Mouse (Mus musculus) macrophage (primary cell): Measurements from ENCODE around the gene Nip7. TPM values are rescaled to one million over a fixed set of nuclear protein-coding genes. Genes with fewer than 3 reads are reported as not detected.
"Not testable (repeated sequence)": the region's sequence is repeated elsewhere in the genome, so short reads cannot be mapped to it uniquely, and the experiment has no call there.

Experiments
- H3K27ac ChIP-seq: fragments of 350-480 bp; formaldehyde crosslinking; 2 replicates; pipeline ENCODE4 v1.9.0; 2021
- H3K36me3 ChIP-seq: fragments of 350-480 bp; formaldehyde crosslinking; 2 replicates; pipeline ENCODE4 v1.9.0; 2021; ENCODE audit errors: inconsistent target
- H3K4me3 ChIP-seq: fragments of 350-480 bp; formaldehyde crosslinking; 2 replicates; pipeline ENCODE4 v1.9.0; 2021; ENCODE audit errors: inconsistent target
- H3K79me2 ChIP-seq: fragments of 350-480 bp; formaldehyde crosslinking; 2 replicates; pipeline ENCODE4 v1.9.0; 2021; ENCODE audit errors: inconsistent target
- WGBS: methylation state at CpG from one replicate; pipeline ENCODE4 v1.1.7; 2026; ENCODE audit warnings: inconsistent platforms; ENCODE audit not compliant: missing documents; 5-methylcytosine and 5-hydroxymethylcytosine counted together
- polyA plus RNA-seq: library from polyadenylated mRNA; stranded (reverse); fragments of 250-400 nt; gene quantifications from 3 replicates; pipeline ENCODE4 v1.2.4, GENCODE M21; 2018; ENCODE audit warnings: inconsistent platforms
- total RNA-seq, 78 experiments: library from RNA; depleted of rRNA; stranded (reverse); fragments of 250-400 nt; gene quantifications; 1 replicate in 9 of 78; 2 replicates in 24 of 78; 3 replicates in 43 of 78; 4 replicates in 2 of 78; pipeline ENCODE4 v1.2.4; 2018; ENCODE audit warnings: inconsistent platforms in 56 of 78

The Nip7 gene
- 10 to 100 TPM in 21 of 26 experiments, 1 to 10 TPM in 5; 3.4 to 28.9 (median 14.3) TPM for total RNA-seq (2018; cell fraction: chromatin; rRNA removed)
- 10 to 100 TPM; 13.6 to 25.8 (median 18.4) TPM for total RNA-seq (2018; cell fraction: cytosol; rRNA removed)
- 10 to 100 TPM in 21 of 26 experiments, 1 to 10 TPM in 5; 4.0 to 25.9 (median 13.9) TPM for total RNA-seq (2018; cell fraction: nucleus; rRNA removed)
- polyA plus RNA-seq, result 17.4 to 38.4 TPM (median 26.7 TPM) in 3 replicates

GRCm38 (mm10) chr8:107056076-107056972 is at the start of gene Nip7, which contains the start of gene Cog8:
Gene Nip7 (plus strand): TSS chr8:107056877.
Gene Cog8 (minus strand): TSS chr8:107056689.
- Histone ChIP-seq H3K27ac (peak within 1 kb of the TSS; percentile 36), H3K36me3 (peaks cover 27% of the 10 kb centered on the region), H3K4me3 (peak within 1 kb of the TSS; percentile 92), H3K79me2 (peaks cover 67% of the 10 kb centered on the region)
- WGBS, result 1% methylated on average over 83 of the region's 88 CpGs

GRCm38 (mm10) chr8:107007795-107008194 is 48.9 kb upstream of the Nip7 start:
- no peak overlapping the region for H3K27ac ChIP-seq
- peaks cover 36% of the 10 kb centered on the region for H3K36me3 ChIP-seq
- 96% methylated on average over 3 of the region's 3 CpGs for WGBS
- H3K4me3 ChIP-seq, result no peak overlapping the region
- H3K79me2 ChIP-seq, result no peaks in the 10 kb centered on the region

- no peak overlapping the region for H3K27ac ChIP-seq
- H3K79me2 ChIP-seq, result no peaks in the 10 kb centered on the region
- 84% methylated on average over 2 of the region's 2 CpGs for WGBS
- no peak overlapping the region for H3K4me3 ChIP-seq
- H3K36me3 ChIP-seq, result peaks cover 33% of the 10 kb centered on the region
Observed at GRCm38 (mm10) chr8:107012666-107013065, 44.0 kb upstream of the Nip7 start.

GRCm38 (mm10) chr8:107014915-107015314 is 41.8 kb upstream of the Nip7 start:
- no peaks in the 10 kb centered on the region for H3K79me2 ChIP-seq
- no peak overlapping the region for H3K27ac ChIP-seq
- 100% methylated on average over 1 of the region's 1 CpGs for whole genome bisulfite sequencing
- no peak overlapping the region for H3K4me3 ChIP-seq
- peaks cover 28% of the 10 kb centered on the region for H3K36me3 ChIP-seq

- no peaks in the 10 kb centered on the region for H3K36me3 ChIP-seq
- H3K4me3 ChIP-seq, result no peak overlapping the region
- H3K27ac ChIP-seq, result no peak overlapping the region
- WGBS, result 92% methylated on average over 8 of the region's 8 CpGs
- no peaks in the 10 kb centered on the region for H3K79me2 ChIP-seq
Observed at GRCm38 (mm10) chr8:107023479-107023878, 33.2 kb upstream of the Nip7 start.

- no peak overlapping the region for H3K4me3 ChIP-seq
- no peak overlapping the region for H3K27ac ChIP-seq
- peaks cover 27% of the 10 kb centered on the region for H3K79me2 ChIP-seq
- WGBS, result 87% methylated on average over 3 of the region's 3 CpGs
- H3K36me3 ChIP-seq, result no peaks in the 10 kb centered on the region
Observed at GRCm38 (mm10) chr8:107029310-107029709, 27.4 kb upstream of the Nip7 start.

GRCm38 (mm10) chr8:107030058-107030457 is 26.6 kb upstream of the Nip7 start:
- Histone ChIP-seq H3K4me3 (no peak overlapping the region), H3K36me3 (no peaks in the 10 kb centered on the region), H3K79me2 (peaks cover 34% of the 10 kb centered on the region), H3K27ac (0 out of 2 replicates have a peak overlapping the region, but pooled peaks have one; percentile 8)
- 59% methylated on average over 5 of the region's 5 CpGs for WGBS

- no peaks in the 10 kb centered on the region for H3K36me3 ChIP-seq
- 0 out of 2 replicates have a peak within 1 kb of the TSS, but pooled peaks have one; percentile 8 for H3K27ac ChIP-seq
- H3K4me3 ChIP-seq, result peak within 1 kb of the TSS; percentile 54
- H3K79me2 ChIP-seq, result peaks cover 43% of the 10 kb centered on the region
- 7% methylated on average over 58 of the region's 66 CpGs for WGBS
Observed at GRCm38 (mm10) chr8:107030650-107031576, 25.8 kb upstream of the Nip7 start, which contains the start of gene Vps4a. Gene Vps4a (plus strand): TSS chr8:107031222.

GRCm38 (mm10) chr8:107031577-107032090 is 25.0 kb upstream of the Nip7 start:
- Histone ChIP-seq H3K79me2 (peaks cover 44% of the 10 kb centered on the region), H3K4me3 (peak overlapping the region; percentile 54), H3K36me3 (peaks cover 3% of the 10 kb centered on the region; the same call in 1 of the 2 replicates), H3K27ac (no peak overlapping the region)
- WGBS, result 1% methylated on average over 40 of the region's 40 CpGs

- peaks cover 11% of the 10 kb centered on the region for H3K36me3 ChIP-seq
- H3K79me2 ChIP-seq, result peaks cover 44% of the 10 kb centered on the region
- not testable (repeated sequence) for H3K27ac ChIP-seq, H3K4me3 ChIP-seq
- 86% methylated on average over 2 of the region's 2 CpGs for WGBS
Observed at GRCm38 (mm10) chr8:107033609-107034008, 23.1 kb upstream of the Nip7 start.

GRCm38 (mm10) chr8:107035641-107036040 is 21.0 kb upstream of the Nip7 start:
- Histone ChIP-seq H3K27ac (no peak overlapping the region), H3K36me3 (peaks cover 17% of the 10 kb centered on the region), H3K4me3 (no peak overlapping the region), H3K79me2 (peaks cover 44% of the 10 kb centered on the region)
- WGBS, result 100% methylated on average over 3 of the region's 3 CpGs

- 86% methylated on average over 8 of the region's 8 CpGs for WGBS
- Histone ChIP-seq H3K79me2 (peaks cover 44% of the 10 kb centered on the region), H3K27ac (no peak overlapping the region), H3K4me3 (no peak overlapping the region), H3K36me3 (peaks cover 26% of the 10 kb centered on the region)
Observed at GRCm38 (mm10) chr8:107036626-107037025, 20.1 kb upstream of the Nip7 start.

- Histone ChIP-seq H3K36me3 (peaks cover 66% of the 10 kb centered on the region), H3K4me3 (no peak overlapping the region), H3K79me2 (peaks cover 8% of the 10 kb centered on the region; the same call in 1 of the 2 replicates), H3K27ac (no peak overlapping the region)
- 45% methylated on average over 7 of the region's 7 CpGs for WGBS
Observed at GRCm38 (mm10) chr8:107040632-107041031, 16.0 kb upstream of the Nip7 start.

GRCm38 (mm10) chr8:107045478-107045877 is 11.2 kb upstream of the Nip7 start:
- no peak overlapping the region for H3K27ac ChIP-seq
- H3K79me2 ChIP-seq, result peaks cover 34% of the 10 kb centered on the region
- WGBS, result 88% methylated on average over 6 of the region's 6 CpGs
- H3K36me3 ChIP-seq, result peaks cover 60% of the 10 kb centered on the region
- no peak overlapping the region for H3K4me3 ChIP-seq
